Mouse (Mus musculus) urinary bladder, adult 2 months (tissue): ENCODE data around the gene Dock10. TPM values are rescaled to one million over a fixed set of nuclear protein-coding genes. Genes with fewer than 3 reads are reported as not detected.

Experiments
- DNase-seq: peaks from one replicate; pipeline ENCODE4 v3.0.0; 2022; ENCODE audit warnings: low spot score
- polyA plus RNA-seq: library from polyadenylated mRNA; depleted of rRNA; stranded (reverse); fragments of >200 nt; gene quantifications from 2 replicates; pipeline ENCODE4 v1.2.3, GENCODE M21; 2012

Dock10 gene
- polyA plus RNA-seq, 1 experiment = 16.0 TPM

DNA sequence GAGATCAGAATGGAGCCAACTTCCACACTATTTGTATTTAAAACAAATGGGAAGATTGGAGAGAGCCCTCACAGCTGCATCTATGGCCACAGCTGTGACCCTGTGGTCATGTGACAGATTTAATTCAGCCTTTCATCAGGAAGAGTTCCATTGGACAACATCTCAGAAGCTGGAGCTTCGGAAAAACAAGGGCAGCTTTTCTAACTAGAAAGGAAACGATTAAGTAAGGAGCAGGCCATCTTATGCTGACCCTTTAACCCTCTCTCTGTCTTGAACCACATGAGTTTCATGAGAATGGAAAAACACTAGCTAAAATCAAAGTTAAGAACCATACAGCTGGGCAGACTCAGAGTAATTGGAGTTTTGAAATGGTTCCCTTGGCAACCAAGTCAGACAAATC lies 101.9 kb downstream of the Dock10 start:
- no peak for DNase-seq

DNA sequence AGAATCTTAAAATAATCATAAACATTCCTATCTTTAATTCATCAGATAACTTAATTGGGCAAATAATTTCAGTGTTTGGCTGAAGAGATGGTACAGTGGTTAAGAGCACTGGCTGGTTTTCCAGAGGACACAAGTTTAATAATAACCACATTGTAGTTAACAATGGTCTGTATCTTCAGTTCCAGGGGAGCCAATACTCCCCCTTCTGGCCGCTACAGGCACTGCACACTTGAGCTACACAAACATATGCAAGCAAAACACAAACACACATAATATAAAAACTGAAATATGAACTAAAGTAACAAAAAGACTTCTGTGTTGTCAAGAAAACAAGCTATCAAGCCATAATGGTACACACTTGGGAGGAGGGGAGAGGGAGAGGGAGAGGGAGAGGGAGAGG lies 102.5 kb downstream of the Dock10 start:
- no peak for DNase-seq

DNA sequence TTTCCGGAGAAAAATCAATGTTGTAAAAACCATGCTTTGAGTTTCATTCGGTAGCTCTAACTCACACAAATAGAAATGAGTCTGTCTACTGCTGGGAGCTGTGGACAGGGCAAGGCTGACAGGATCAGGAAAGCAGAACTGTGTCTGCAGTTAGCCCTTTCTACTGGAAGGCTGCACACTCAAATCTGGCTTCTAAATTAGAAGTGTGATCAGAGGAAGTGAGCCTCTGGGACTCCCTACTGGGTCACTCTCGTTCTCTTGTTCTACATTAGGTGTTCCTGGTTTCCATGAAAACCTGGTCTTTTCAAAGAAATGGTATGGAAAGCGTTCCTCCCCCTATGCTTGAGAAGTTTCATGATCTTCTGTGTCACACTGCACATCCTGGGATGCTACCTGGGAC lies 103.1 kb downstream of the Dock10 start:
- no peak for DNase-seq

- DNase-seq = no peak
Observed at GRCm38 (mm10) chr1:80654177-80654576, 104.2 kb downstream of the Dock10 start.

DNA sequence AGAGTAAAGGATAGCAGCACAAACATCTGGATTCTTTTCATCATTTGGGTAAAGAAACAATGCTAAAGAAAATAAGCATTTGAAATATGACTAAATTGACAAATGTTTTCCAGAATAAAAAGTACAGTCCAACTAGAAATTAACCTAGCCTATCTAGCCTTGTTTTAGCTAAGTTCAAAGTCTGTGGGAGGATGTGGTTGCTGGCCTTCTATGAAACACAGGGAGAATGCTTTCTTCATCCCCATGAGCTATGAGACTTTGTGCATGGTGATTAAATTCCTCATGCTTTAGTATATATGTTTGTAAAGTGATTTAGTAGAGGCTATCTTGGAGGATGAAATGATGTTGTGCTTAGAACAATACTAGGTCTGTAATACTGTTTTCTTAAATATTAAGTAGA lies 105.5 kb downstream of the Dock10 start:
- no peak for DNase-seq

DNA sequence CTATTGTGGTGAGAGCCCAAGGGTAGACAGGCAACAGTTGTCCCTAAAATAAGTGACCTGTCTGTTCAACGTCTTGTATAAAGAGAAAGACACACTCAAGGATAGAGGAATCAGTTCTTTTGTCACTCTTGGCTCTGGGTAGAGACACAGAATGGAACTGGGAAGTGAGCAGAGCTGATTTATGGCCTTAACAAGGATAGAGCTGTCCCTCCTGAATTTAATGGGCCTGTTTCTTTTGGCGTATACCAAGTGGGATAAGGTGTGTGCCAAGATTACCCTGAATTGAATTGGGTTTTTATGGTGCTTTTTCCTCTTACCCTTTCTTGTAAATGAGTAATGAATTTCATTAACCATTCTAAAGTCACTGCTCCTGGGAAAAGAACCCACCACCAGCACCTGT lies 106.2 kb downstream of the Dock10 start:
- no peak for DNase-seq

GRCm38 (mm10) chr1:80646602-80647001 lies 111.7 kb downstream of the Dock10 start:
- no peak for DNase-seq

- DNase-seq = no peak
Observed at GRCm38 (mm10) chr1:80643866-80644451, 114.4 kb downstream of the Dock10 start.

DNA sequence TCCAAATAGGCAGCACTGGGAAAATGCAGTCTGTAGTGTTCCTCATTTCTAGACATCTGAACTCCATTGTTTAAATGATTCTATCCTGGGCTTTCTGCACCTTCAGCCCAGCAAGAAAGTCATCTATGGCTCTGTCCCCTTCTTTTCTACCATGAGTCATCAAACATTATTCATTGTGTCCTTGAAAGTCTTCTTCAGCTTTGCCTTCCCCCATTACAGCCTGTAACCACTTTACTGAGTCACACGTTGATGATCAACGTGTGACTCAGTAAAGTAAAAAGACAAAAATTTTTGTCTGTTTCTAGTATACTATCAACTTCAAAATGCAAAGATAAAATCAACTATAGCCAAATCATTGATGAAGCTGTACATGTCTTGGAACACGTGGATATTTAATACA lies 116.5 kb downstream of the Dock10 start:
- DNase-seq = no peak

DNA sequence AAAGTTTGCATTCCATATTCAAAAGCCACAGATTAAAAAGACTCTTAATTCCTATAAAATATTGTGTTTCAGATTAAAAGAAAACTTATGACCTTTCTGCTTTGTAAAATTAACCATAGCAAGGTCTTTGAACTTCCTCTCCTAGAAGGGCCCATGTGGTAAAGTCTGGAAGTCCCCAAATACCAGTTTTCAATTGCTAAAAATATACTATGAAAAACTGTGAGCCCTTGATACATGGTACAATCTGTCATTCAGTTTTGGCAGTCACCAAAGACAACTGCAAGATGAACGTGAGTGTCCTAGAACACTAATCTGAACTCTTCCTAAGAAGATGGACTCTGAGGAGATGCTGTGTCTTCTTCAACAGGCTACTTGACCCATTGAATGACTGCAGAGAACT lies 117.0 kb downstream of the Dock10 start:
- DNase-seq = no peak

DNA sequence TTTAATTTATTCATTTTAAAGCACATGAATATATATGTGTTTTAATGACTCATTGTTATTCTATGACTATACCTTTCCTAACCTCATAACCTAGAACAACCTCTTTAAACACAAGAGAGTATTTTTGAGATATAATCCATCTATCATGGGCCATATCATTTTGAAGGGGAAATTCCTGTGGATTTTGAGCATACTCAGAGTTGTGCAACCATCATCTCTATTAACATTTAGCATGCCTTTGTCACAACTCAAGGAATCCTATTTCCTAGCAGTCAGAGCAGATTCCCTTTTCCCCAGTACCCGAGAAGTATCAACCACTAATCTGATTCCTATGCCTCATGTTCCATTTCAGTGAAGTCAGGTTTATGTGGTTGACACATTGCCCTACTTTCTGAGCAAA lies 118.8 kb downstream of the Dock10 start:
- no peak for DNase-seq

DNA sequence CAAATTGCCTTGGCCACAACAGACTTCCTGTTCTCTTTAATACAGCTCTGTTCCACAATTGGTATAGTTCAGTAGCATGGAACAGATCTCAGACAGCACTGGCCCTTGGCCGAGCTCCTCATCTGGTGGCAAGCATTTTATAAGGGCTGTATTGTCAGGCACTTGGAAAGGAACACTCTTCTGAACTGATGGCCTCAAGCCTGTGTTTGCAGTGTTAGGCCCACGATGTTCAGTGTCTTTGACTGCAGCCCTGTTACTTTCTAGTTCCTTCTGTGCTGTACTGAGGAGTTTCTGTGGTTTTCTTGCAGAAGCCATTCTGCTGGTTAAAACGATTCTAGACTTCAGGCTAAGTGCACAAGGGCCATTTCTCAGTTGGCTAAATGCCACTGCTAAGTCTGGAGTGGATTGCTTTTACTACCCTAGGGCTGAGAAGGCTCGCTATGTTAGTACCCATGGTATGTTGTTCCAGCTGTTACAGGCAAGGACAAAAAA lies 121.1 kb downstream of the Dock10 start:
- DNase-seq = no peak

GRCm38 (mm10) chr1:80635825-80636224 lies 122.5 kb downstream of the Dock10 start:
- no peak for DNase-seq

DNA sequence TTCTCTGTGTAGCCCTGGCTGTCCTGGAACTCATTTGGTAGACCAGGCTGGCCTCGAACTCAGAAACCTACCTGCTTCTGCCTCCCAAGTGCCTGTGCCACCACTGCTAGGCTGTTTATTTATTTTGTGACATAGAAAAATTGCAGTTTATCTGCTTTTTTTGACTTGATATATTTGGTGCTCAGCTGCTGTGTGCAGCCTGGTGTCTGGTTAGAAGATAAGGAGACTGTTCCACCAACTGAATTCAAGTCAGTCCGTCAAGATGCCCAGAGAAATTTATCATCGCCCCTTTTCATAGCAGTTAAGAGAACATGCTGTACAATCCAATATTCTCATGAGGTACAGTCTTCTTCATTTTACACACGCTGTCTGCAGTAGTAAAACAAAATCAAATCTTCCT lies 124.8 kb downstream of the Dock10 start:
- no peak for DNase-seq

DNA sequence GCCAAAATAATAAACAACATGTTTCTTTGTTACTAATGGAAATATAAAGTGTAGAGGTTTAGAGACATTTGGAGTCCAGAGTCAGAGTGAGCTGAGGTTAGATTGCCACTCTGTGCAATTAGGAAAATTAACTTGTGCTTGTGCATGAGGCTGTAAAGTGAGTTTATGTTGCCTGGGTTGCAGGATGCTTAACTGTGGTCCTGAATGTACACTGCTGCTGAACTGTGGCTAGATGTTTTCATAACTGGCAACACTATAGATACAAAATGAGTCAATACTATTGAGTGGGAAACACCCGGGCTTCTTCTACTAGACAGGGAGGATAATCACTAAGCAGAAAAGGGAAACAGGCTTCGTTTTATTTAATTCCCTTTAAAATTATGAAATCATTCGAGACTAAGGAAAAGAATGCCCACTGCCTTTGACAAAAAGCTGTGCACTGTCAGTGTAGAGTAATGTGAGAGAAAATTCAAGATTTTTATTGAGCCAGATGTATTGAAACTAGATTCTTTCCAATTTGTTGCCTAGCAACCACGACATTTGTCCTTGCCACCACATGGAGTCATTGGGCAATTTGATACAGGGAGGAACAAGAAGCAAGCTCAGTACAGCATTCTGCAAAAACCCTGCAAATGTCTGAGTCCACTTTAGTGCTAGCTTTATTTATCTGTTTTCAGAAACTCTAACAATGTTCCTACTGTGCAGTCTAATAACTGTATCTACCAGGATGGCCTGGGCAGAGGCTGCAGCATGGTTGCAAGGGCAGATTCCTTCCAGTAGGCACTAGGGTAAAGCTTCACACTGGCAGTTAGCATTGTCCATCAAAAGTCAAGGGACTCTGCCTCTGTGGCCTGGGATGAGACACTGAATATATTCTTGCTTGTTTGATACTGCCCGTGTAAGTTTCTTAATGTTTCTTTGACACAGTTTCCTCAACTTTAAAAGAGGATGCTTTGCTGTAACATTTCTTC lies 127.9 kb downstream of the Dock10 start:
- no peak for DNase-seq

- no peak for DNase-seq
Observed at GRCm38 (mm10) chr1:80628054-80628453, 130.3 kb downstream of the Dock10 start.

DNA sequence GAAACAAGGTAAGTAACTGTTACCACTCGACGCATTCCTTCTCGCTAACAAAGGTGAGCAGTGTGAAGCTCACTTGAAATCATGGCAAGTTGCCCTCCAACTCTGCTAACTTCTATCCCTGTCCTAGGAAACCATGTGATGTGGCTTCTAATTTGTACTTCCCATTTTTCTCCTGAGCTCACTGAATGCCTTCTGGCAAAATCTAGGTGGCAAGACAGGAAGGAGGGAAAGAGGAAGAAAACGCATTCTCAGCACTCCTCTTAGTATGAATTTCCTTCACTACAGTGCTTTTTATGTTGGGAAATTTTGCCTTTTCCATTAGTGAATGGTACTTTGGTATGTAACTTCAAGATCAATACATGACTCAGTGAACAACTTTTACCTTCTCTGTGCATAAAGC lies 131.5 kb downstream of the Dock10 start:
- no peak for DNase-seq

GRCm38 (mm10) chr1:80625371-80625770 lies 133.0 kb downstream of the Dock10 start:
- DNase-seq = no peak

- DNase-seq = no peak
Observed at GRCm38 (mm10) chr1:80624552-80624951, 133.8 kb downstream of the Dock10 start.

DNA sequence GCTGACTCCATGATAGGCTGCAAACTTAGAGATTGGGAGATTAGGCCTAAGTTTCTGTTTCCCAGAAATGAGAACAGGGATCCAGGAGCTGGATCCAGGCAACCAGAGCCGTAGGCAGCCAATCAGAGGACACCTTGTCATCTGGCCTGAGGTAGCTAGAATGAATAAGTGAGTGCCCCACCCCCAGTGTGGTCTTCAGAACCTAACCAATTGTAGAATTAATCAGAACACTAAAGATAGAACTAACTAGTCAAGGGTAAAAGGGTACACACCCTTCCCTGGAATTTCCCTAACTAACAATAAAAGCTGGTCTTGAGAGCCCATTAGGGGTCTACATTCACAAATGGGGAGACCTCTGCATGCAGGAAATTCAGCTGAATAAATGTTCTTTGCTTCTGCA lies 135.7 kb downstream of the Dock10 start:
- no peak for DNase-seq

- no peak for DNase-seq
Observed at GRCm38 (mm10) chr1:80619100-80619499, 139.2 kb downstream of the Dock10 start.

DNA sequence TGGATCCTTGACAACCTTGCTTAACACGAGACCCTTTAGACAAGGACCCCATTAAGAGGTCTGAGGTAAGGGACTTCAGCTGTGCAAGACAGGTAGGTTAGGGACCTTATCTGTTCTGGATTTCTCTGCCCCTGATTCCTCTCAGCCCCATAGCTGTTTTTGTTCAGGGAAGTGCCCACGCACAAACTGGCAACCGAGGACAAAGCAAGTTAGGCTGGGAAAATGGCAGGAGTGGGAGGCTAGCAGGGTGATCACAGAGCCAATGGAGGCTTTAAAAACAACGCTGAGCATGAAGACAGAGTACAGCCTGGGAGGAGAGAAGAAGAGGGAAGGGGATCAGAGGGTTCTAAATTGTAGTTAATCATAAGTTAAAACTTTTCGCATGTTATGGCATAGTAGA lies 141.7 kb downstream of the Dock10 start:
- no peak for DNase-seq

- DNase-seq = no peak
Observed at GRCm38 (mm10) chr1:80614750-80615149, 143.6 kb downstream of the Dock10 start.
